Mouse (Mus musculus): Measurements from ENCODE around the gene Gm45234. TPM values are rescaled to one million over a fixed set of nuclear protein-coding genes. Genes with fewer than 3 reads are reported as not detected.

Gm45234 gene
- polyA plus RNA-seq, 1 experiment, result not detected

- no peaks in the 10 kb centered on the region for H3K27me3 ChIP-seq (replicated peaks; ENCODE audit: control insufficient read depth, insufficient read depth, low read length)
- H3K4me1 ChIP-seq (ENCODE audit: control insufficient read depth, insufficient read depth, low read length), result peaks cover 22% of the 10 kb centered on the region
- 25% methylated on average over 5 of the region's 5 CpGs for WGBS
- peak overlapping the region; percentile 81 for H3K27ac ChIP-seq (ENCODE audit: insufficient read depth, low read depth, low read length)
- DNase-seq, result no peak
- TF ChIP-seq CTCF (conservative IDR thresholded peaks at IDR 0.05; ENCODE audit: insufficient read depth, insufficient read length, low read depth, low read length) (no peak), POLR2A (IDR thresholded peaks at IDR 0.05; ENCODE audit: low read depth, low read length) (no peak)
- H3K36me3 ChIP-seq (ENCODE audit: control insufficient read depth, insufficient read depth, low read length), result no peaks in the 10 kb centered on the region
- peak overlapping the region; percentile 91 for H3K4me3 ChIP-seq (ENCODE audit: insufficient read depth, low read depth, low read length)
These were observed 1.6 kb upstream of the Gm45234 start for GRCm38 (mm10) chr6:124757351-124757880.

GRCm38 (mm10) chr6:124756652-124757350 is 980 bp upstream of the Gm45234 start:
- peaks cover 22% of the 10 kb centered on the region for H3K4me1 ChIP-seq (ENCODE audit: control insufficient read depth, insufficient read depth, low read length)
- WGBS, result 1% methylated on average over 48 of the region's 54 CpGs
- TF ChIP-seq CTCF (conservative IDR thresholded peaks at IDR 0.05; ENCODE audit: insufficient read depth, insufficient read length, low read depth, low read length), result no peak
- TF ChIP-seq POLR2A (IDR thresholded peaks at IDR 0.05; ENCODE audit: low read depth, low read length), result no peak
- no peaks in the 10 kb centered on the region for H3K36me3 ChIP-seq (ENCODE audit: control insufficient read depth, insufficient read depth, low read length)
- no peaks in the 10 kb centered on the region for H3K27me3 ChIP-seq (replicated peaks; ENCODE audit: control insufficient read depth, insufficient read depth, low read length)
- peak; percentile 89 for DNase-seq
- H3K4me3 ChIP-seq (ENCODE audit: insufficient read depth, low read depth, low read length), result peak overlapping the region; percentile 91
- H3K27ac ChIP-seq (ENCODE audit: insufficient read depth, low read depth, low read length), result peak overlapping the region; percentile 89

- no peak for DNase-seq
These were observed 515 bp downstream of the Gm45234 start for GRCm38 (mm10) chr6:124755306-124755705.

GRCm38 (mm10) chr6:124753861-124754260 is 2.0 kb downstream of the Gm45234 start:
- no peaks in the 10 kb centered on the region for H3K27me3 ChIP-seq (replicated peaks; ENCODE audit: control insufficient read depth, insufficient read depth, low read length)
- peak overlapping the region; percentile 40 for H3K27ac ChIP-seq (ENCODE audit: insufficient read depth, low read depth, low read length)
- peaks cover 22% of the 10 kb centered on the region for H3K4me1 ChIP-seq (ENCODE audit: control insufficient read depth, insufficient read depth, low read length)
- TF ChIP-seq CTCF (conservative IDR thresholded peaks at IDR 0.05; ENCODE audit: insufficient read depth, insufficient read length, low read depth, low read length) (no peak), POLR2A (IDR thresholded peaks at IDR 0.05; ENCODE audit: low read depth, low read length) (no peak)
- WGBS, result 56% methylated on average over 2 of the region's 2 CpGs
- H3K36me3 ChIP-seq (ENCODE audit: control insufficient read depth, insufficient read depth, low read length), result no peaks in the 10 kb centered on the region
- peak; percentile 47 for DNase-seq
- no peak overlapping the region for H3K4me3 ChIP-seq (ENCODE audit: insufficient read depth, low read depth, low read length)

More at GRCm38 (mm10) chr6:124755306-124755705, 515 bp downstream of the Gm45234 start:
- Histone ChIP-seq H3K27ac (ENCODE audit: insufficient read depth, low read depth, low read length) (peak overlapping the region; percentile 79), H3K4me1 (ENCODE audit: control insufficient read depth, insufficient read depth, low read length) (peaks cover 22% of the 10 kb centered on the region), H3K27me3 (replicated peaks; ENCODE audit: control insufficient read depth, insufficient read depth, low read length) (no peaks in the 10 kb centered on the region), H3K4me3 (ENCODE audit: insufficient read depth, low read depth, low read length) (peak overlapping the region; percentile 91), H3K36me3 (ENCODE audit: control insufficient read depth, insufficient read depth, low read length) (no peaks in the 10 kb centered on the region)
- 3% methylated on average over 3 of the region's 3 CpGs for WGBS
- TF ChIP-seq CTCF (conservative IDR thresholded peaks at IDR 0.05; ENCODE audit: insufficient read depth, insufficient read length, low read depth, low read length) (no peak), POLR2A (IDR thresholded peaks at IDR 0.05; ENCODE audit: low read depth, low read length) (no peak)

- Histone ChIP-seq H3K4me3 (ENCODE audit: insufficient read depth, low read depth, low read length) (no peak overlapping the region), H3K27me3 (replicated peaks; ENCODE audit: control insufficient read depth, insufficient read depth, low read length) (no peaks in the 10 kb centered on the region), H3K36me3 (ENCODE audit: control insufficient read depth, insufficient read depth, low read length) (0 out of 2 replicates have a peak, but pooled peaks cover 1% of the 10 kb centered on the region), H3K4me1 (ENCODE audit: control insufficient read depth, insufficient read depth, low read length) (peaks cover 13% of the 10 kb centered on the region), H3K27ac (ENCODE audit: insufficient read depth, low read depth, low read length) (no peak overlapping the region)
- no peak for TF ChIP-seq CTCF (conservative IDR thresholded peaks at IDR 0.05; ENCODE audit: insufficient read depth, insufficient read length, low read depth, low read length)
- TF ChIP-seq POLR2A (IDR thresholded peaks at IDR 0.05; ENCODE audit: low read depth, low read length), result no peak
- no peak for DNase-seq
- WGBS, result 84% methylated on average over 8 of the region's 8 CpGs
These were observed 5.4 kb downstream of the Gm45234 start for GRCm38 (mm10) chr6:124750405-124750804.

- TF ChIP-seq CTCF (conservative IDR thresholded peaks at IDR 0.05; ENCODE audit: insufficient read depth, insufficient read length, low read depth, low read length) (no peak), POLR2A (IDR thresholded peaks at IDR 0.05; ENCODE audit: low read depth, low read length) (no peak)
- DNase-seq, result no peak
- Histone ChIP-seq H3K36me3 (ENCODE audit: control insufficient read depth, insufficient read depth, low read length) (0 out of 2 replicates have a peak, but pooled peaks cover 1% of the 10 kb centered on the region), H3K4me3 (ENCODE audit: insufficient read depth, low read depth, low read length) (no peak overlapping the region), H3K27ac (ENCODE audit: insufficient read depth, low read depth, low read length) (no peak overlapping the region), H3K4me1 (ENCODE audit: control insufficient read depth, insufficient read depth, low read length) (peaks cover 7% of the 10 kb centered on the region; the same call in 1 of the 2 replicates), H3K27me3 (replicated peaks; ENCODE audit: control insufficient read depth, insufficient read depth, low read length) (no peaks in the 10 kb centered on the region)
- WGBS, result 88% methylated on average over 7 of the region's 7 CpGs
These were observed 8.9 kb downstream of the Gm45234 start for GRCm38 (mm10) chr6:124746654-124747632.

Data from kidney, adult 2 months (tissue).